Mouse (Mus musculus): Measurements from ENCODE around the gene Caskin2. TPM values are rescaled to one million over a fixed set of nuclear protein-coding genes. Genes with fewer than 3 reads are reported as not detected.

The Caskin2 gene
- polyA plus RNA-seq, 1 experiment from 2014 or later, result 21.0 TPM

DNA sequence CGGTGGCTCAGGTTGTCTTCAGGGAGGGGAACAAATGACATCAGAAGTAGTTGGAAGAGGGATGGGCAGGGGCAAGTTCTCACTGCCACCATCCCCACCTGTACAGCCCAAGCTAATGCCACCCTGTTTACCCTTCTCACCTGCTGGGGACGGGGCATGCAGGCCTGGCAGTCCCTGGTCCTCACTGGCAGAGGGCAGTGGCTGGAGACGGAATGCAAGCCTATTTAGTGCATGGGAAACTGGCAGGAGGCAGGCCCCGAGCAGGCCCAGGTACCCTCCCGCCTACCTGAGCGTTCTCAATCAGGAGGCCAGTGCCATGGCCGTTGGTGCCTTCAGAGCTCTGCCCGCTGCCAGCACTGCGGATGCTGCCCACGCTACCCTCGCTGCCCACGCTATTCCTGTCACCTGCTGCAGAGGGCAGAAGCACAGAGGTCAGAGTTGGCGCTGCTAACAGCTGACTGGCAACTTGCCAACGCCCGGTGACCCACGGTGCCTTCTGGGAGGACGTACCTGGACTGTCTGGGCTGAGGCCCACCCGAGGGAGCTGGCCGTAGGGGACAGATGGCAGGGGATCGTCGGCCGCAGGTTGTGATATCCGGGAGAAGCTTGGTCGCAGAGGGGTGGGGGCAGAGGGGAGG lies 10.2 kb downstream of the Caskin2 start:
- H3K9ac ChIP-seq (ENCODE audit: low read length), result no peak overlapping the region; the same call in 1 of the 2 replicates
- H3K27me3 ChIP-seq (ENCODE audit: control insufficient read depth, insufficient read depth, low read length), result no peaks in the 10 kb centered on the region
- 79% methylated on average over 24 of the region's 24 CpGs for WGBS
- no peak overlapping the region for H3K4me2 ChIP-seq (ENCODE audit: low read length)
- H3K4me3 ChIP-seq (ENCODE audit: control insufficient read depth in 1 of 2, insufficient read depth in 1 of 2, low read depth in 1 of 2, low read length in 2 of 2), result no peak overlapping the region
- no peak for ATAC-seq (ENCODE audit: insufficient number of reproducible peaks, insufficient read depth, low FRiP score, low read depth)
- H3K27ac ChIP-seq (replicated peaks in 1 of 2; ENCODE audit: control insufficient read depth in 1 of 2, insufficient read depth in 1 of 2, low read depth in 2 of 2, low read length in 2 of 2), result no peak overlapping the region
- H3K36me3 ChIP-seq (ENCODE audit: control insufficient read depth, insufficient read depth, low read length), result peaks cover 97% of the 10 kb centered on the region
- H3K9me3 ChIP-seq (ENCODE audit: control insufficient read depth, low read length), result no peaks in the 10 kb centered on the region
- peaks cover 5 to 14% of the 10 kb centered on the region in 2 experiments for H3K4me1 ChIP-seq (ENCODE audit: control insufficient read depth in 2 of 2, insufficient read depth in 2 of 2, low read length in 2 of 2)

- no peak overlapping the region for H3K9ac ChIP-seq (ENCODE audit: low read length)
- H3K4me3 ChIP-seq (ENCODE audit: control insufficient read depth in 1 of 2, insufficient read depth in 1 of 2, low read depth in 1 of 2, low read length in 2 of 2), result no peak overlapping the region
- H3K4me2 ChIP-seq (ENCODE audit: low read length), result no peak overlapping the region
- H3K9me3 ChIP-seq (ENCODE audit: control insufficient read depth, low read length), result no peaks in the 10 kb centered on the region
- H3K36me3 ChIP-seq (ENCODE audit: control insufficient read depth, insufficient read depth, low read length), result peaks cover 99% of the 10 kb centered on the region
- no peak for ATAC-seq (ENCODE audit: insufficient number of reproducible peaks, insufficient read depth, low FRiP score, low read depth)
- H3K27me3 ChIP-seq (ENCODE audit: control insufficient read depth, insufficient read depth, low read length), result no peaks in the 10 kb centered on the region
- no peak overlapping the region for H3K27ac ChIP-seq (replicated peaks in 1 of 2; ENCODE audit: control insufficient read depth in 1 of 2, insufficient read depth in 1 of 2, low read depth in 2 of 2, low read length in 2 of 2)
- H3K4me1 ChIP-seq (ENCODE audit: control insufficient read depth in 2 of 2, insufficient read depth in 2 of 2, low read length in 2 of 2), result peaks cover 0 to 4% of the 10 kb centered on the region in 2 experiments; a peak in 1 of 4 replicates
- WGBS, result 91% methylated on average over 15 of the region's 18 CpGs
Observed at GRCm38 (mm10) chr11:115800981-115801380, 12.5 kb downstream of the Caskin2 start.

- no peaks in the 10 kb centered on the region for H3K27me3 ChIP-seq (ENCODE audit: control insufficient read depth, insufficient read depth, low read length)
Observed at GRCm38 (mm10) chr11:115797665-115798064, 15.8 kb downstream of the Caskin2 start.

DNA sequence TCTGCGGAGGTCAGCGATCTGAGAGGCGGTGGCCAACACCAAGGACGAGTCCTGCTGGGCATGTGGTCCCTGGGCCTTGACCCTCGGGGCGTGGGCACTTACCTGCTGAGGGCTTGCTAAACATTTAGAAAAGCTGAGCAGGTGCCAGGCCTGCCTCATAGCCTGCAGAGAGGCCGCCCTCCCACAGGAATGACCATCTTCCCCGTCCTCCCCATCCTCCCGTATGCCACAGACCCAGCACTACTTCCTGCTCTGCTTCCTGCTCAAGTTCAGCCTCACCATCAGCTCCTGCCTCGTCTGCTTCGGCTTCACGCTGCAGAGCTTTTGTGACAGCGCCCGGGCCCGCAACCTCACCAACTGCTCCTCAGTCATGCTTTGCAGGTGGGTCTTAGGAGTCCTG lies 16.5 kb downstream of the Caskin2 start:
- H3K4me3 ChIP-seq (ENCODE audit: control insufficient read depth in 1 of 2, insufficient read depth in 1 of 2, low read depth in 1 of 2, low read length in 2 of 2), result no peak overlapping the region
- peaks cover 100% of the 10 kb centered on the region for H3K36me3 ChIP-seq (ENCODE audit: control insufficient read depth, insufficient read depth, low read length)
- H3K27ac ChIP-seq (replicated peaks in 1 of 2; ENCODE audit: control insufficient read depth in 1 of 2, insufficient read depth in 1 of 2, low read depth in 2 of 2, low read length in 2 of 2), result no peak overlapping the region; a peak in 1 of 4 replicates
- no peaks in the 10 kb centered on the region for H3K27me3 ChIP-seq (ENCODE audit: control insufficient read depth, insufficient read depth, low read length)
- 72% methylated on average over 15 of the region's 15 CpGs for WGBS
- no peaks in the 10 kb centered on the region for H3K4me1 ChIP-seq (ENCODE audit: control insufficient read depth in 2 of 2, insufficient read depth in 2 of 2, low read length in 2 of 2)
- no peaks in the 10 kb centered on the region for H3K9me3 ChIP-seq (ENCODE audit: control insufficient read depth, low read length)
- no peak overlapping the region for H3K9ac ChIP-seq (ENCODE audit: low read length)
- ATAC-seq (ENCODE audit: insufficient number of reproducible peaks, insufficient read depth, low FRiP score, low read depth), result no peak
- H3K4me2 ChIP-seq (ENCODE audit: low read length), result no peak overlapping the region

More at GRCm38 (mm10) chr11:115797665-115798064, 15.8 kb downstream of the Caskin2 start:
- no peak overlapping the region for H3K4me2 ChIP-seq (ENCODE audit: low read length)
- 68% methylated on average over 9 of the region's 9 CpGs for WGBS
- no peak overlapping the region for H3K4me3 ChIP-seq (ENCODE audit: control insufficient read depth in 1 of 2, insufficient read depth in 1 of 2, low read depth in 1 of 2, low read length in 2 of 2)
- no peaks in the 10 kb centered on the region for H3K9me3 ChIP-seq (ENCODE audit: control insufficient read depth, low read length)
- H3K4me1 ChIP-seq (ENCODE audit: control insufficient read depth in 2 of 2, insufficient read depth in 2 of 2, low read length in 2 of 2), result no peaks in the 10 kb centered on the region
- H3K9ac ChIP-seq (ENCODE audit: low read length), result no peak overlapping the region
- ATAC-seq (ENCODE audit: insufficient number of reproducible peaks, insufficient read depth, low FRiP score, low read depth), result no peak
- peak overlapping the region in 1 of 2 experiments; percentile 26; a peak in 1 of 4 replicates for H3K27ac ChIP-seq (replicated peaks in 1 of 2; ENCODE audit: control insufficient read depth in 1 of 2, insufficient read depth in 1 of 2, low read depth in 2 of 2, low read length in 2 of 2)
- peaks cover 100% of the 10 kb centered on the region for H3K36me3 ChIP-seq (ENCODE audit: control insufficient read depth, insufficient read depth, low read length)

GRCm38 (mm10) chr11:115792353-115792752 lies 21.1 kb downstream of the Caskin2 start:
- Histone ChIP-seq H3K4me2 (ENCODE audit: low read length) (no peak overlapping the region), H3K36me3 (ENCODE audit: control insufficient read depth, insufficient read depth, low read length) (peaks cover 98% of the 10 kb centered on the region), H3K27ac (replicated peaks in 1 of 2; ENCODE audit: control insufficient read depth in 1 of 2, insufficient read depth in 1 of 2, low read depth in 2 of 2, low read length in 2 of 2) (no peak overlapping the region), H3K27me3 (ENCODE audit: control insufficient read depth, insufficient read depth, low read length) (no peaks in the 10 kb centered on the region), H3K4me1 (ENCODE audit: control insufficient read depth in 2 of 2, insufficient read depth in 2 of 2, low read length in 2 of 2) (no peaks in the 10 kb centered on the region), H3K9ac (ENCODE audit: low read length) (no peak overlapping the region), H3K4me3 (ENCODE audit: control insufficient read depth in 1 of 2, insufficient read depth in 1 of 2, low read depth in 1 of 2, low read length in 2 of 2) (no peak overlapping the region), H3K9me3 (ENCODE audit: control insufficient read depth, low read length) (no peaks in the 10 kb centered on the region)
- WGBS, result 69% methylated on average over 14 of the region's 14 CpGs
- ATAC-seq (ENCODE audit: insufficient number of reproducible peaks, insufficient read depth, low FRiP score, low read depth), result no peak

DNA sequence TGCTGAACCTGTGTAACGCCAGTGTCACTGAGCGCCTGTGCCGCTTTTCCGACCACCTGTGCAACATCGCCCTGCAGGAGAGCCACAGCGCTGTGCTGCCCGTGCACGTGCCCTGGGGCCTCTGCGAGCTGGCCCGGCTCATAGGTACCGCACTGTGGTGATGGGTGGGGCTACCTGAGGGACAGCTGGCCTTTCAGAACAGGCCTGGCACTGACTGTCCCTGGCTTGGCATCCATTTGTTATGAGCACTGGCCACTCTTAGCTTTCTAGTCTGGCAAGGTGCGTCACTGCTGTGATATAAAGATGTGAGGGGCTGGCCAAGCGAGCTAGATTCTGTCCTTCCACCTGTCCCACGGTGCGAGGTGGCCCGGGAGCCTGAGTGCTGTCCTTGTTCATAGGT lies 21.5 kb downstream of the Caskin2 start:
- no peak overlapping the region for H3K27ac ChIP-seq (replicated peaks in 1 of 2; ENCODE audit: control insufficient read depth in 1 of 2, insufficient read depth in 1 of 2, low read depth in 2 of 2, low read length in 2 of 2)
- H3K9ac ChIP-seq (ENCODE audit: low read length), result no peak overlapping the region
- WGBS, result 91% methylated on average over 16 of the region's 16 CpGs
- no peak overlapping the region for H3K4me3 ChIP-seq (ENCODE audit: control insufficient read depth in 1 of 2, insufficient read depth in 1 of 2, low read depth in 1 of 2, low read length in 2 of 2)
- H3K36me3 ChIP-seq (ENCODE audit: control insufficient read depth, insufficient read depth, low read length), result peaks cover 98% of the 10 kb centered on the region
- H3K9me3 ChIP-seq (ENCODE audit: control insufficient read depth, low read length), result no peaks in the 10 kb centered on the region
- ATAC-seq (ENCODE audit: insufficient number of reproducible peaks, insufficient read depth, low FRiP score, low read depth), result no peak
- no peaks in the 10 kb centered on the region for H3K4me1 ChIP-seq (ENCODE audit: control insufficient read depth in 2 of 2, insufficient read depth in 2 of 2, low read length in 2 of 2)
- H3K4me2 ChIP-seq (ENCODE audit: low read length), result no peak overlapping the region
- no peaks in the 10 kb centered on the region for H3K27me3 ChIP-seq (ENCODE audit: control insufficient read depth, insufficient read depth, low read length)

GRCm38 (mm10) chr11:115789787-115790186 lies 23.7 kb downstream of the Caskin2 start:
- peaks cover 95% of the 10 kb centered on the region for H3K36me3 ChIP-seq (ENCODE audit: control insufficient read depth, insufficient read depth, low read length)
- H3K9ac ChIP-seq (ENCODE audit: low read length), result no peak overlapping the region
- H3K9me3 ChIP-seq (ENCODE audit: control insufficient read depth, low read length), result no peaks in the 10 kb centered on the region
- no peak overlapping the region for H3K4me3 ChIP-seq (ENCODE audit: control insufficient read depth in 1 of 2, insufficient read depth in 1 of 2, low read depth in 1 of 2, low read length in 2 of 2)
- ATAC-seq (ENCODE audit: insufficient number of reproducible peaks, insufficient read depth, low FRiP score, low read depth), result no peak
- H3K27ac ChIP-seq (replicated peaks in 1 of 2; ENCODE audit: control insufficient read depth in 1 of 2, insufficient read depth in 1 of 2, low read depth in 2 of 2, low read length in 2 of 2), result no peak overlapping the region
- H3K4me1 ChIP-seq (ENCODE audit: control insufficient read depth in 2 of 2, insufficient read depth in 2 of 2, low read length in 2 of 2), result no peaks in the 10 kb centered on the region
- H3K4me2 ChIP-seq (ENCODE audit: low read length), result no peak overlapping the region
- 95% methylated on average over 7 of the region's 7 CpGs for WGBS
- no peaks in the 10 kb centered on the region for H3K27me3 ChIP-seq (ENCODE audit: control insufficient read depth, insufficient read depth, low read length)

DNA sequence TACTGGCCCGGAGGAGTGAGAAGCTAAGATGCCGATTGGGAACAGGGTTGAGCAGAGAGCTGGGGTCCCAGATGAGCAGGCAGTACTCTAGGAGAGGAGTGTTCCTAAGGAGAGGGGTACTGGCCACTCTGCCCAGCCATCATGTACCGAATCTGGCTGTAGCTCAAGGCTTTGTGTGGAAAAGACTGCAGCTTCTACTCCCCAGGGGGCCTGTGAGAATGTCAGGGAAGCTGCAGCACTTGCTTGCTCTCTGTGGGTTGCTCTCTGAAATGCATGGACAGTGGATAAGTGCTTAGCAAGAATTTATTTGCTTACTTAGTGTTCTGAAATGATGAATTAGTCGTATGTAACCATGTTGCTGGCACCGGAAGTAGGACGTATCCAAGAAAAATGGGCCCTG lies 27.0 kb downstream of the Caskin2 start:
- H3K4me1 ChIP-seq (ENCODE audit: control insufficient read depth in 2 of 2, insufficient read depth in 2 of 2, low read length in 2 of 2), result peaks cover 0 to 1% of the 10 kb centered on the region in 2 experiments; a peak in 1 of 4 replicates
- 81% methylated on average over 6 of the region's 6 CpGs for WGBS
- ATAC-seq (ENCODE audit: insufficient number of reproducible peaks, insufficient read depth, low FRiP score, low read depth), result no peak
- H3K27ac ChIP-seq (replicated peaks in 1 of 2; ENCODE audit: control insufficient read depth in 1 of 2, insufficient read depth in 1 of 2, low read depth in 2 of 2, low read length in 2 of 2), result no peak overlapping the region
- H3K27me3 ChIP-seq (ENCODE audit: control insufficient read depth, insufficient read depth, low read length), result no peaks in the 10 kb centered on the region
- peaks cover 67% of the 10 kb centered on the region for H3K36me3 ChIP-seq (ENCODE audit: control insufficient read depth, insufficient read depth, low read length)
- no peaks in the 10 kb centered on the region for H3K9me3 ChIP-seq (ENCODE audit: control insufficient read depth, low read length)
- H3K4me2 ChIP-seq (ENCODE audit: low read length), result no peak overlapping the region
- H3K9ac ChIP-seq (ENCODE audit: low read length), result no peak overlapping the region
- H3K4me3 ChIP-seq (ENCODE audit: control insufficient read depth in 1 of 2, insufficient read depth in 1 of 2, low read depth in 1 of 2, low read length in 2 of 2), result no peak overlapping the region
